Mouse (Mus musculus) bone marrow, adult 2 months (tissue): Measurements from ENCODE around the gene Slc38a10. TPM values are rescaled to one million over a fixed set of nuclear protein-coding genes. Genes with fewer than 3 reads are reported as not detected.
A peak's percentile ranks its signal among the peaks of the same experiment; 100 is the strongest.

Experiments
- H3K27ac ChIP-seq: fragments of 200-500 bp; 2 replicates; pipeline ENCODE4 v1.5.1; 2012; ENCODE audit warnings: low read depth, mild to moderate bottlenecking, control low read depth, inconsistent platforms, low read length; ENCODE audit not compliant: control insufficient read depth, poor library complexity, insufficient read depth
- H3K4me1 ChIP-seq: fragments of 200-500 bp; 2 replicates; pipeline ENCODE4 v1.6.1; 2011; ENCODE audit warnings: low read length; ENCODE audit not compliant: control insufficient read depth, insufficient read depth
- H3K4me3 ChIP-seq: fragments of 200-500 bp; replicated peaks from 2 replicates; pipeline ENCODE3; 2011; ENCODE audit warnings: mild to moderate bottlenecking, low read depth, low read length, control low read depth; ENCODE audit not compliant: control insufficient read depth
- CTCF ChIP-seq: fragments of 200-500 bp; IDR thresholded peaks from 2 replicates; pipeline ENCODE4 v1.5.1; 2011; ENCODE audit warnings: low read length, control low read depth; ENCODE audit not compliant: control insufficient read depth, insufficient read depth
- POLR2A ChIP-seq: fragments of 200-500 bp; IDR thresholded peaks from 2 replicates; pipeline ENCODE4 v1.6.1; 2011; ENCODE audit warnings: low read depth, mild to moderate bottlenecking, control low read depth, low read length, borderline replicate concordance; ENCODE audit not compliant: control insufficient read depth
- WGBS: fragments of 180-500 bp; shearing (Covaris S2); methylation state at CpG from one replicate; pipeline ENCODE4 v1.1.7; 2018; 5-methylcytosine and 5-hydroxymethylcytosine counted together
- polyA plus RNA-seq: library from polyadenylated mRNA; stranded (reverse); fragments of >200 nt; gene quantifications from 2 replicates; pipeline ENCODE4 v1.2.4, GENCODE M21; 2011; ENCODE audit warnings: low replicate concordance; ENCODE audit not compliant: missing spikeins, insufficient read depth, insufficient read length

Slc38a10 gene
- polyA plus RNA-seq, 1 experiment = 37.7 TPM

DNA sequence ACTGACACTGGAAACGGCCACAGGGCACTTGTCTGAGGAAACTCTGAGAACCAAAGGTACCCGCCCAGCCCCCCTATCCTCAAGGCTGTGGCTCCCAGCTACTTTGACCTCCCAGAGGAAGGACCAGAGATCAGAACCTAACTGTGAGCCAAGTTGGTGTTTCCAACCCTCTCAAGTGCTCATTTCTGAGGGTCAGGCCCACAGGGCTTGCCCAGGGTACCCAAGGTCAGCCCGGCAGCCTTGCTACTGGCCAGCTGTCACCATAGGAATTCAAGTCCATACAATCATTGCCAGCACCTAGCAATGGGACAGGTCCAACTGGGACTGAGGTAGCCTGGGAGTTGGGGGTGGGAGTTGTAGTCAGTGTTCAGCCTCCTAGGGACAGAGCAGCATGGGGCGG is 60.5 kb downstream of the Slc38a10 start:
- Histone ChIP-seq H3K4me3 (no peak overlapping the region), H3K27ac (no peak overlapping the region), H3K4me1 (peaks cover 2% of the 10 kb centered on the region; the same call in 1 of the 2 replicates)
- TF ChIP-seq CTCF (no peak), POLR2A (no peak)
- 87% methylated on average over 4 of the region's 4 CpGs for WGBS

DNA sequence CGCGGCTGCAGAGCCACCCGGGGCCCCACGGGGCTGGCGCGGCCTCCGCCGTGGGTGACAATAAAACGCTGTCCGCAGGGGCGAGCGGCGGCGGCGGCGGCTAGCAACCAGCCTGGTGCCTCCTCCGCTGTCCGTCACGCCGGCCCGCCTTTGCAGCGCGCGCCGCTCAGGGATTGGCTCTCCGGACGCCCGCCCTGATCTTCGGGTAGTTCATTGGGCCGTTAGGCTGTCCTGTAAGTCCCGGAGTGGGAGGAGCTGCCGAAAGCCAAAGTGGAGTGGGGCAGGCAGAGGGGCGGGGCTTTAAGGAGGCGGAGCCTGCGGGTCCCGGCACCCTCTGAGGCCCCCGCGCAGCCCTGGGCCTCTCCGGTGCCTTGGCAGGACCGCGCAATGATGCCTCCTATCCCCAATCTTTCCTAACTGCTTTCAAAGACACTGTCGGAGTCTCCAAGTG is 64.4 kb downstream of the Slc38a10 start, which contains the start of gene Cep131:
Cep131 (minus strand) TSS at position 126 of the 451 bp plus-strand sequence.
- Histone ChIP-seq H3K4me3 (peak within 1 kb of the TSS; percentile 72), H3K27ac (no peak within 1 kb of the TSS; the same call in 1 of the 2 replicates), H3K4me1 (peaks cover 2% of the 10 kb centered on the region; the same call in 1 of the 2 replicates)
- no peak for TF ChIP-seq CTCF
- no peak for TF ChIP-seq POLR2A
- WGBS = under 1% methylated on average over 42 of the region's 42 CpGs

DNA sequence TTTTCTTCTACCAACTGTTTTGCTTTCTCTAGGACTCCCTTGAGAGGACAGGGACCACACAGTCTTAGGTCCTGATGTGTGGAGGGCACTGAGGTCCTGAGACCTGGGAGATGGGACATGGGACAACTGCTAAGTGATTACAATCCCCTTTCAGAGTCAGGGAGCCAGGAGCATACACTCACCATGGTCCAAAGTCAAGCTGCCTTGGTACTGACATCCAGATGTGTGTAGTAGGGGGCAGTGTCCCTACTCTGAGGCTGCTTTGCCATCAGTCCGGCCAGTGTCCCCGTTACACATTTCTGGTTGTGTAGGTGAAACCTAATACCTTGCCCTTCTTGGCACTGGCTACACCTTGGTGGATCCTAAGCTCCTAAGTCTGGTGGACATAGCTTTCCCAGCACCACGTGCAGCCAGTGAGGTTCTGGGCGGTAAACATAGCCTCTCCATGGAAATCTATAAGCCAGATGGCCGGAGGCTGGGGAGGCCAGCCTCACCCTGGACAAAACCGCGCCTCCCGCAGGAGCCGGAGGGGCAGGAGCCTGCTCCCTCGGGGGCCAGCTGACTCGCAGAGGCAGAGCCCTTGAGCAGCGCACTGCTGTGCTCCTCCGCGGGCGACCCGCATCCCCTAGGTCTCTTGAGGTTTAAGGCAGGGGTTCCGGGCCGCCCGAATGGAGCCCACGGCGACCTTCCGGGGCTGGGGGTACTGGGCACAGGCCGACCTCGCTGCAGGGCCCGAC is 65.1 kb downstream of the Slc38a10 start:
- H3K4me3 ChIP-seq = peak overlapping the region; percentile 72
- 0% methylated on average over 25 of the region's 25 CpGs for WGBS
- H3K4me1 ChIP-seq = peaks cover 2% of the 10 kb centered on the region; the same call in 1 of the 2 replicates
- H3K27ac ChIP-seq = no peak overlapping the region; the same call in 1 of the 2 replicates
- no peak for TF ChIP-seq CTCF
- TF ChIP-seq POLR2A = no peak

DNA sequence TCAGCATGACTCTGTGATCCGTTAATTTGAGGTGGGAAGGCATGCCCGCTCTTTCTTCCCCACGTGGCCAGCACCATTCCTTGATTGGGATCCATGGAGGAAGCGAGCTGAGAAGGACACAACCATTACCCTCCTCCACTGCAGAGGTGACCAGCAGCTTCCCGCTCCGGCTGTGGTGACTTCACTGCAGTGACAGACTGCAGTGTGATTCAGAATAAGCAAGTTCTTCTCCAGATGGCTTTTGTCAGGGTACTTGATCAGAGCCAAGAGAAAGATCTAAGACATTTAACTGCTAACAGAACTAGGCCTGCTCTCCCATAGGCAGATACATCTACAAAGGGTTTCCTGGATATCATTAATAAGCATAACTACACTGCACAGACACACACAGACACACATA is 70.9 kb downstream of the Slc38a10 start:
- no peak overlapping the region for H3K4me3 ChIP-seq
- TF ChIP-seq CTCF (no peak), POLR2A (no peak)
- H3K4me1 ChIP-seq = no peaks in the 10 kb centered on the region
- WGBS = 89% methylated on average over 6 of the region's 6 CpGs
- no peak overlapping the region for H3K27ac ChIP-seq

DNA sequence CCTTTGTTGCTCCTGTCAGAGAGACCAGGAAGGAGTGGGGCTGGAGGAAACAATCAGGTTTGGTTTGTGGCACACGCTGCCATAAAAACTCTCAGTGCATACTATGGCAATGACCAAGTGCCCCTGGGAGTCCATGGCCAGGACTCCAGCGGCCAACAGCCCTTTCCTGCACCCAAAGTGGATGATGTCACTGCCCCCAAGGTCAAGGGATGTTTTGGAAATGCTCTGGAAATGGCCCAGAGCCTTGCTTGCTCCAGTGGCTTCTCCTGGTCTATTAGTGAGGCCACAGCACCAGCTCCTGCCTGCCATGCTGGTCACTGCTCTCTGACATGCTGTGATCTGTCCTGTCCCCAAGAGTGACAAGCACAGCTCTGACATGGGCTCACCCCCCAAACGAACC is 75.0 kb downstream of the Slc38a10 start:
- TF ChIP-seq CTCF (no peak), POLR2A (no peak)
- no peak overlapping the region for H3K4me3 ChIP-seq
- WGBS = 81% methylated on average over 3 of the region's 3 CpGs
- no peak overlapping the region for H3K27ac ChIP-seq
- no peaks in the 10 kb centered on the region for H3K4me1 ChIP-seq

DNA sequence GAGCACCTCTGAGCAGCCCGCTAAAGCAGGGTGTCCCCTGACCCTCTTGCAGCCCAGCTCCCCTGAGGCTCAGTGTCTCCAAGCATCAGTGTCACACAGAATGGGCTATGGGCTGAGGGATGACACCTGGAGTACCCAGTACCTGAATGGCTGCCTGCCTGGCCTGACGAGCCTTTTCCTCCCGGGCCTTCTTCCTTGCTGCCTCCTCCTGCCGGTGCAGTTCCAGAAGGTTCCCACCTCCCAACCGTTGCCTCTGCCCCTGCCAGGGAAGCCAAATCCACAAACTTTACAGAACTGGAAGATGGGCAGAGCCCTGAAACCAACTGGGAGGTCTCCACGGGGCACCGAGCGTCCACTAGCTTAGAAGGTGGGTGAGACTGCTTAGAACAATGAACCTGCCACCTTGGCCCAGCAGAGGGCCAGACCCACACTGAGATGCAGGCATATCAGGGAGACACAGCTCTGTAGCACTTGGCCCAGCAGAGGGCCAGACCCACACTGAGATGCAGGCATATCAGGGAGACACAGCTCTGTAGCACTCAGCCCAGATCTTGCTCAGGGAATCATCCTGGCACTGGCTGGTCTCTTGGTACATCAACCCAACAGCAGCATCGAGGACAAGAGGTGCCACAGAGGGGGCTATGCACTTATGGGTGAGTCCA is 78.0 kb downstream of the Slc38a10 start:
- no peaks in the 10 kb centered on the region for H3K4me1 ChIP-seq
- no peak overlapping the region for H3K27ac ChIP-seq
- TF ChIP-seq CTCF (no peak), POLR2A (no peak)
- 81% methylated on average over 9 of the region's 9 CpGs for WGBS
- no peak overlapping the region for H3K4me3 ChIP-seq

DNA sequence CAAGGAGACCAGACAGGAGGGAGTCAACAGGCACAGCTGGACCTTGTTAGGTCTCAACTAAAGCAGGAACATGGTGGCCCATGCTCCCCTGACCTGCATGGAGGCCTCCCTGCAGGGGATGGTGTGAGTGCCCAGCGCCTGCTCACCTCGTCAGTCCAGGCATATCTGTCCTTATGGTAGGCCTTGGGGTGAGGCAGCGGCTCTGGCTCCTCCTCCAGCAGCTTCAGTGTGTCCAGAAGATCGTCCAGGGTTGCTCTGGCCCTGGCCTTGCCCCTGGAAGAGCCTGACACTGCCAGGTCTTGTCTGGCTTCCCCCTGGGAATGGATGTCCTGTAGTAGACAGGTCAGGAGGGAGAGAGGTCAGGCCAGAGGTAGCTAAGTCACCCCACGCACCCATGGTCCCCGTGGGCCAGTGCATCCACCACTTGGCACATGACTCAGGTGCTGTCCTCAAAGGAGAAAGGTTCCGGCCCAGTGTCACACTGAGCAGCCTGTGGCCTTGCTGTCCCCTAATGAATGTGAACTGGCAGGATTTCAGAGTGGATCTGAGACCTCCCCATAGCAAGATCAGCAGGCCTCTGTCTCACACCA is 79.3 kb downstream of the Slc38a10 start:
- Histone ChIP-seq H3K4me1 (no peaks in the 10 kb centered on the region), H3K4me3 (no peak overlapping the region), H3K27ac (no peak overlapping the region)
- 83% methylated on average over 7 of the region's 7 CpGs for WGBS
- TF ChIP-seq CTCF = no peak
- TF ChIP-seq POLR2A = no peak

DNA sequence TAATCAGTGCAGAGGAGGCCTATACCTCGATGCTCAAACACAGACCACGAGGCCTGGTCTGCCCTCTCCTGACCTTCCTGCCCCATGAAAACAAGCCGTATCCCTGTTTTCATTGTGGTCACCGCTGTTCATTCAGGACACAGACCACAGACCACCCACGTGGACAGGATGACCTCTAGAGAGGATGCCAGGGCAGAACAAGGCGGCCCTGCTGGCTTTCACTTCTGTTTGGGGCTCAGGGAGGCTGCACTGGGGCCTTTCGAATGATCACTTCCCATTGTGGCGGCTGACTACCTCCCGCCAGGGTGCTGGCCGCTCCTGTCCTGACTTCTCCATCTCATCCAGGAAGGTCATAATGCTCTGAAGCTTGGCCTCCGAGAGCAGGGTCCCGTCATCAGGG is 80.1 kb downstream of the Slc38a10 start:
- TF ChIP-seq POLR2A (no peak), CTCF (no peak)
- 67% methylated on average over 12 of the region's 12 CpGs for WGBS
- no peak overlapping the region for H3K4me3 ChIP-seq
- no peaks in the 10 kb centered on the region for H3K4me1 ChIP-seq
- H3K27ac ChIP-seq = no peak overlapping the region
